In the genomic region with DNA sequence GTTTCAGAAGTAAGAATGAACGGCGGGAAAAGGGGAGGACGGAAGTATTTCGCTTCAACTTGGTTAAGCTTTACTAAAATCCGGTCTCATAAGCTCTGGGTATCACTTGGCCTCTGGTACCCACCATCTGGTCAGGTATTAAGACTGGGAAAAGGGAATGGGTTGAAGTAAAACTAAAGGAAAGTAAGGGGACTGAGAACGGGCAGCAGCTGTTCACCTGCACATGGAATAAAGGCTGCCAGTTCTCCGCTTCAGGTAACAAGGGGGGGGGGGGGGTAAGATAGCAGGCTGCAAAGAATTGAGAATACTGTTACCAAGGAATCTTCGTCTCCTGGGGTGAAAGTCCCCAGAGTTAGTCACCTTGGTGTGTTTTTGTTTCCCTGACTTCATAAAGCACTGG, we compare ENCODE assay signal across 9 mouse cellular contexts.
DNase-seq lines count a peak whose midpoint lies in the region; ATAC-seq and TF ChIP-seq lines count a peak whose summit lies in the region.
"Had no signal": no experiment of that assay in that cellular context is flagged by ENCODE, and none has a peak within 500 bp of the region (broad histone marks: within the 10 kb centered on the region; RNA-seq: fewer than 3 reads in every experiment).

No protein-coding gene starts in this region.

- WGBS in liver, embryonic 15.5 days (ENCODE audit: insufficient replicate concordance) = 10% methylated on average over 8 of the region's 8 CpGs

- no peaks in the 10 kb centered on the region for H3K36me3 ChIP-seq in erythroblast, embryonic 14.5 days (ENCODE audit: control insufficient read depth)
- no peaks in the 10 kb centered on the region for H3K36me3 ChIP-seq in ES-Bruce4 (ENCODE audit: control insufficient read depth, insufficient read depth, low read length, poor library complexity, severe bottlenecking)
- H3K36me3 ChIP-seq in liver, embryonic 15.5 days (replicated peaks) = no peaks in the 10 kb centered on the region

- no peaks in the 10 kb centered on the region for H3K27me3 ChIP-seq in erythroblast, embryonic 14.5 days (ENCODE audit: control insufficient read depth)
- no peaks in the 10 kb centered on the region for H3K27me3 ChIP-seq in ES-Bruce4 (ENCODE audit: control insufficient read depth, insufficient read depth, low read length, poor library complexity, severe bottlenecking)
- H3K27me3 ChIP-seq in liver, embryonic 15.5 days = no peaks in the 10 kb centered on the region

- peak overlapping the region; percentile 72 for H3K4me3 ChIP-seq in erythroblast, embryonic 14.5 days (replicated peaks)
- peak overlapping the region; percentile 91 for H3K4me3 ChIP-seq in ES-Bruce4 (ENCODE audit: low read depth, low read length)
- H3K4me3 ChIP-seq in liver, embryonic 15.5 days (replicated peaks) = peak overlapping the region; percentile 62

- peaks cover 9% of the 10 kb centered on the region for H3K4me1 ChIP-seq in erythroblast, embryonic 14.5 days (ENCODE audit: control insufficient read depth)
- no peaks in the 10 kb centered on the region for H3K4me1 ChIP-seq in ES-Bruce4 (ENCODE audit: control insufficient read depth, insufficient read depth, low read length)
- H3K4me1 ChIP-seq in liver, embryonic 15.5 days (replicated peaks) = no peaks in the 10 kb centered on the region

- H3K9me3 ChIP-seq in erythroblast, embryonic 14.5 days (ENCODE audit: control insufficient read depth, low read length) = no peaks in the 10 kb centered on the region
- H3K9me3 ChIP-seq in ES-Bruce4 (replicated peaks; ENCODE audit: control insufficient read depth, insufficient read depth, low read length, poor library complexity, severe bottlenecking) = no peaks in the 10 kb centered on the region
- H3K9me3 ChIP-seq in liver, embryonic 15.5 days (replicated peaks) = no peaks in the 10 kb centered on the region

- TF ChIP-seq EP300 in ES-Bruce4 (IDR thresholded peaks at IDR 0.05; ENCODE audit: insufficient read depth, low read depth, low read length) = no peak

- TF ChIP-seq CTCF in ES-Bruce4 (IDR thresholded peaks at IDR 0.05; ENCODE audit: low read depth, low read length) = no peak

- no peak for ATAC-seq in erythroblast, adult 5-6 weeks (replicated peaks; ENCODE audit: low FRiP score, poor library complexity, severe bottlenecking)
- no peak for ATAC-seq in liver, embryonic 15.5 days (ENCODE audit: insufficient read depth)
- ATAC-seq: CD4-positive, CD25-positive, alpha-beta regulatory T cell, adult 4 months had no signal

- peak overlapping the region; percentile 53; the same call in 1 of the 2 replicates for H3K27ac ChIP-seq in ES-Bruce4 (ENCODE audit: insufficient read depth, low read length)
- H3K27ac ChIP-seq in liver, embryonic 15.5 days (replicated peaks) = no peak overlapping the region

- H3K9ac ChIP-seq in ES-Bruce4 (ENCODE audit: low read depth, poor library complexity, severe bottlenecking) = peak overlapping the region; percentile 90
- no peak overlapping the region for H3K9ac ChIP-seq in liver, embryonic 15.5 days

- TF ChIP-seq POLR2A in ES-Bruce4 (IDR thresholded peaks at IDR 0.05; ENCODE audit: insufficient read depth, low read length) = no peak

- peak overlapping the region; percentile 75 for H3K4me2 ChIP-seq in liver, embryonic 15.5 days

- DNase-seq in forelimb bud, embryonic 11.5 days (ENCODE audit: low read depth, low spot score) = peak; percentile 10
- DNase-seq in spleen, postnatal 10 days (ENCODE audit: low spot score in 2 of 2) = no peak
- no peak for DNase-seq in adrenal gland, postnatal 4 days (ENCODE audit: low spot score in 2 of 2)
- DNase-seq in frontal cortex, postnatal 10 days (ENCODE audit: low spot score in 2 of 2) = no peak
